Mouse (Mus musculus): ENCODE results near the gene Pdgfc.

DNA sequence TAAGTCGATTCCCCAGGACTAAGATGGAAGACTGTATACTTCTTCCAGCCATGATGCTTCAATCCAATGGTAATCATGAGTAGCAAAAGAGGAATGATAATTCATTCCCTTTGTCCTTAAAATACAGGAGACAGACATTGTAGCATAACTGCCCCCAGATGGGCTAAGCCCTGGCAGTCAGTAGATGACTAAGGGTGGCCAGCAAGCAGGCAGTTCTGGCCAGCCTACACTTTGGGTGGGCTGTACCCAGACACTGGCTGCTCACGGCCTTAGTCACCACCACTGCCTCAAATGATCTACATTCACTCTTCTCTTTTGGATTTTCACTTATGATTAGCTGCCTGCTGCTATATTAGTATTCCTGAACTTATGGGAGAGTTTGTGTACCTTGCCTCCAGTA, 5.9 kb upstream of the Pdgfc start:
- TF ChIP-seq POLR2A (IDR thresholded peaks at IDR 0.05; ENCODE audit: low read depth, low read length), result no peak
- no peak for TF ChIP-seq CTCF (conservative IDR thresholded peaks at IDR 0.05; ENCODE audit: insufficient read depth, insufficient read length, low read depth, low read length)
